Mouse (Mus musculus) layer of hippocampus, adult 18-20 months (tissue): ENCODE measurements around the gene Spata45. TPM values are rescaled to one million over a fixed set of nuclear protein-coding genes. Genes with fewer than 3 reads are reported as not detected.
A peak's percentile ranks its signal among the peaks of the same experiment; 100 is the strongest.

Source experiments
- DNase-seq, 2 experiments: peaks; one replicate each; pipeline ENCODE4 v3.0.0; 2022; ENCODE audit warnings: low spot score in 2 of 2
- total RNA-seq, 2 experiments: library from RNA; stranded (reverse); gene quantifications; 2 replicates each; pipeline ENCODE4 v1.2.3; 2021

The Spata45 gene
- total RNA-seq, 2 experiments from 2014 or later, result not detected

- no peak for DNase-seq
Observed at GRCm38 (mm10) chr1:191083230-191083629, 46.8 kb downstream of the Spata45 start.

- peak in 1 of 2 experiments; percentile 58 for DNase-seq
Observed at GRCm38 (mm10) chr1:191084951-191085559, 48.6 kb downstream of the Spata45 start.

GRCm38 (mm10) chr1:191085597-191085996, 49.2 kb downstream of the Spata45 start:
- no peak for DNase-seq

GRCm38 (mm10) chr1:191086304-191086878, 50.0 kb downstream of the Spata45 start:
- no peak for DNase-seq

GRCm38 (mm10) chr1:191086960-191087359, 50.5 kb downstream of the Spata45 start:
- no peak for DNase-seq

- DNase-seq, result no peak
Observed at GRCm38 (mm10) chr1:191087955-191088354, 51.5 kb downstream of the Spata45 start.

GRCm38 (mm10) chr1:191089355-191089754, 52.9 kb downstream of the Spata45 start:
- no peak for DNase-seq

GRCm38 (mm10) chr1:191092050-191092449, 55.6 kb downstream of the Spata45 start:
- DNase-seq, result no peak

Other genes with a start within 250 kb of the Spata45 start
- 10 to 100 TPM; 90.7 to 94.1 TPM for gene Rps6kc1, start 124.9 kb upstream of the Spata45 start, total RNA-seq
- gene Angel2, start 111.5 kb upstream of the Spata45 start, total RNA-seq, result 10 to 100 TPM; 51.7 to 52.3 TPM
- 1 to 10 TPM; 1.4 to 1.5 TPM for gene Vash2, start 57.3 kb upstream of the Spata45 start, total RNA-seq
- gene Flvcr1, start 10.5 kb upstream of the Spata45 start, total RNA-seq, result 10 to 100 TPM; 15.3 to 15.8 TPM
- 10 to 100 TPM; 29.7 to 34.5 TPM for gene Tatdn3, start 26.3 kb downstream of the Spata45 start, total RNA-seq
- gene Nsl1, start 26.4 kb downstream of the Spata45 start, total RNA-seq, result under 1 TPM; 0.62 to 0.86 TPM
- gene Batf3, start 61.2 kb downstream of the Spata45 start, total RNA-seq, result 1 to 10 TPM; 1.2 to 2.3 TPM
- not detected for gene Fam71a, start 128.2 kb downstream of the Spata45 start, total RNA-seq
- 1 to 10 TPM; 1.6 to 1.7 TPM for gene Atf3, start 181.4 kb downstream of the Spata45 start, total RNA-seq